Mouse (Mus musculus) neutrophil, adult 83 days (primary cell): Measurements from ENCODE around the gene Gm13304. TPM values are rescaled to one million over a fixed set of nuclear protein-coding genes. Genes with fewer than 3 reads are reported as not detected.

ENCODE experiments used
- total RNA-seq, 2 experiments: library from RNA; stranded (reverse); gene quantifications; one replicate each; pipeline ENCODE4 v1.2.4; 2023

The Gm13304 gene
- not detected for total RNA-seq

GRCm38 (mm10) chr4:42114517-42114916 is at the start of gene Gm13304:
Gene Gm13304, plus strand, starts transcription at chr4:42114817.

GRCm38 (mm10) chr4:42090907-42091306 is 23.7 kb upstream of the Gm13304 start, which contains the start of gene Gm3893:
Gene Gm3893, plus strand, starts transcription at chr4:42091207.

DNA sequence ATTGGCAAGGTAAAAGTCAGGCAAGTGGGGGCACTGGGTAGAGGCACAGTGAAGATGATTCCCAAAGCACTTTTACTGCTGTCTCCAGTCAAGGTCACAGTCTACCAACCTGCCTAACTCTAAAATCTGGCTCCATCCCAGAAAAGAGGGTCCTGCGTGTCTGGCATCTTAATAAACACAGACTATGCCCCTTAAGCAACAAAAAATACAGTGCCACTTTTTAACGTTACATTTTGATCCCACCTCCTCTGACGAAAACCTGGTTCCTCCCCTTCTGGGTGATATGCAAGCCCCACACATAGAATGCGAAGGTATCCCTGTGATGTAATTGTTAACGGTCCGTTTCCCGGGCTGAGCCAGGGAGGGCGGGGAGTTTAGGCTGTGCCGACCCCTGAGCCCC is 38.5 kb downstream of the Gm13304 start, which contains the start of gene Gm13306:
TSS of gene Gm13306 (plus strand) at position 301 of the 400 bp plus-strand sequence.

Other genes with a start within 250 kb of the Gm13304 start
- not detected for gene Gm21541, start 211.2 kb upstream of the Gm13304 start, total RNA-seq
- 1 to 10 TPM; 1.8 to 3.3 TPM for gene Gm20878, start 173.2 kb upstream of the Gm13304 start, total RNA-seq
- gene Fam205a4, start 148.8 kb upstream of the Gm13304 start, total RNA-seq = under 1 TPM in 1 of 2 experiments, not detected in 1; 0.24 TPM
- not detected for gene Gm21093, start 80.1 kb upstream of the Gm13304 start, total RNA-seq
- gene Gm3893, start 23.6 kb upstream of the Gm13304 start, total RNA-seq = not detected
- gene Gm13306, start 38.6 kb downstream of the Gm13304 start, total RNA-seq = not detected
- gene Gm13305, start 53.8 kb downstream of the Gm13304 start, total RNA-seq = not detected
- not detected for gene Gm10600, start 125.8 kb downstream of the Gm13304 start, total RNA-seq
- gene Ccl21b, start 140.9 kb downstream of the Gm13304 start, total RNA-seq = not detected
- gene Gm21953, start 179.4 kb downstream of the Gm13304 start, total RNA-seq = not detected
- not detected for gene Fam205a3, start 203.5 kb downstream of the Gm13304 start, total RNA-seq